Mouse (Mus musculus): Measurements from ENCODE around the gene Dus3l.
A peak's percentile ranks its signal among the peaks of the same experiment; 100 is the strongest.

Gene Dus3l

DNA sequence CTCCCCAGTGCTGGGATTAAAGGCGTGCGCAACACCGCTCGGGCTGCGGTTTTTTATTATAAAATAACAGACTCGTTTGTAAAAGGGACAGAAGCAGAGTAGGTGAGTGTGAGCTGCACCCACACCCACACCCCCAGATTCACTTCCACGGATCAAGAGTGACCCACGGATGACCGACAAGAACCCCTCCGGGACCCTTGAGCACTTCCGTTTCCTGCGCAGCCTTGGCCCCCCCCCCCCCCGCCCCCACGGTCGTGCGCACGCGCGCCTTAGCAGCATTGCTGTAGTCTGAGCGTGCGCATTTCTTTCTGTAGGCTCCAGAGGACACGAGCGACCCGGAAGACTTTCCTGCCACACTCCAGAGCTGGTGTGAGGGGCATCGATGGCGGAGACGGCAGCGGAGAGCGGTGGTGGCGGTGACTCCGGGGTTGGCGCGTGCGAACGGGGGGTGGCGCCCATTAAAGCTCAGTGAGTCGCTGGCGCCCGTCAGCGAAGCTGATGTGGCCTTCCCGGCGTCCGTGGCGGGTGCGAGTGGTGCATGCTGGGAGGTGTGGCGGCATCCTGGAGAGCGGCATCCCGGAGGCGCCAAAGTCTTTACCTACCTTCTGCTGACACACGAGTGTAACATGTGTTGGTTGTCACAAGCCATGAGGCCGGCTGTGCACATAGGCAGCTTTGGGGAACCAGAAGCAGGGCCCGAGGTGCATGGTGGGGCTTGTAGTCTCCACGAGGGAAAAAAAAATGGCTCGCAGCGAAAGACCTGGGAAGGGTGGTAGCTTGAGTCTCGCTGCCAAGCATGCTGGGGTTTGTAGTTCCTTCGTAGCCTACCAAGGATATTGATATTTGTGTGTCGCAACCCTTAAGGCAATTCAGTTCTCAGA is at the start of gene Dus3l:
Gene Dus3l (plus strand): TSS at position 284 of the 881 bp plus-strand sequence.
- peak; percentile 80 for DNase-seq (ENCODE audit: low spot score)

DNA sequence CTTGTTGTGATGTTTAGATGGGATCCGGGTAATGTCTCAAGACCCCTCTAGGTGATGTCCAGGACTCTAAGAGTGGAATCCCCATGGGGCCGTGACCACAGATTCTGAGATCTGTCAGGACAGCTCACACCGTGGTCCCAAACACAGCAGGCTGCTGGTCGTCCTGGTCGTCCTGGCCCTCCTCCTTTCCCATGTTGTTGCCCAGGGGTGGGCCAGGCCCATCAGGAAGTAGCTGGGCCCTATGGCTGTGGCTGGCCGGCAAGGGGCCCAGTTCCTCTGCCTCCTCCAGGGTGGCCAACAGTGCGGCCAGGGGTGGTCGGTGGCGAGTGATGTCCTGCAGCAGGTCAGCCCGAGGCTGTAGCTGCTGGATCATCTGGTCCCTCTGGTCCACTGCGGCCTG is 49.2 kb upstream of the Dus3l start:
- DNase-seq (ENCODE audit: low spot score), result no peak

DNA sequence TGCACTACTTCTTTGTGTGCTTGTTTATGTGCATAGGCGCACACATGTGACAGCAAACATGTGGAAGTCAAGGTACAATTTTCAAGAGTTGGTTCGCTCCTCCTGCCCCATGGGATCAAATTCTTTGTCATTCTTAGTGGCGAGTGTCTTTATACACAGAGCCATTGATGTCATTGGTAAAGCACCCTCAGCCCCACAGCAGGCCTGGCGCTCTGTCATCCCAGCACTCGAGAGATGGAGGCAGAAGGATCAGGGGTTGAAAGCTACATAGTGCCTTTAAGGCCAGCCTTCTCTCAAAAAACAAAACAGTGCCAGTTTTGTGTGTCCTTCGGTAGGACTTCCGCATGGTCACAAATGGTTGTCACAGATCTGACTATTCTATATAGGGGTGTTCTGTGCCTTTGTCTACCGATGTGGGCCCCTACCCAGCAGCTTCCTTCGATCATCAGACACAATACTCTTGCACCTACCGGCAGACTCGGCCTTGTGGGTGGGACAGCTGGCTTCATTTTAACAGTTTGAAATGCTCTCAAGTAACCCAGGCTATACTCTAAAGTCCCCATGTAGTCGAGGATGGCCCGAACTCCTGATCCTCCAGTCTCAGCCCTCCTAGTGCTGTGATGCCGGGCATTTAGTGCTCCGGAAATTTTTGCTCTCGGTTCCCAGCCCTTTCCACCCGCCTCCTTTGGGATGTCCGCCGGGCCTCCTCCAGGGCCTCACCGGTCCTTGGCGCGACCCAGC is 48.5 kb upstream of the Dus3l start:
- no peak for DNase-seq (ENCODE audit: low spot score)

DNA sequence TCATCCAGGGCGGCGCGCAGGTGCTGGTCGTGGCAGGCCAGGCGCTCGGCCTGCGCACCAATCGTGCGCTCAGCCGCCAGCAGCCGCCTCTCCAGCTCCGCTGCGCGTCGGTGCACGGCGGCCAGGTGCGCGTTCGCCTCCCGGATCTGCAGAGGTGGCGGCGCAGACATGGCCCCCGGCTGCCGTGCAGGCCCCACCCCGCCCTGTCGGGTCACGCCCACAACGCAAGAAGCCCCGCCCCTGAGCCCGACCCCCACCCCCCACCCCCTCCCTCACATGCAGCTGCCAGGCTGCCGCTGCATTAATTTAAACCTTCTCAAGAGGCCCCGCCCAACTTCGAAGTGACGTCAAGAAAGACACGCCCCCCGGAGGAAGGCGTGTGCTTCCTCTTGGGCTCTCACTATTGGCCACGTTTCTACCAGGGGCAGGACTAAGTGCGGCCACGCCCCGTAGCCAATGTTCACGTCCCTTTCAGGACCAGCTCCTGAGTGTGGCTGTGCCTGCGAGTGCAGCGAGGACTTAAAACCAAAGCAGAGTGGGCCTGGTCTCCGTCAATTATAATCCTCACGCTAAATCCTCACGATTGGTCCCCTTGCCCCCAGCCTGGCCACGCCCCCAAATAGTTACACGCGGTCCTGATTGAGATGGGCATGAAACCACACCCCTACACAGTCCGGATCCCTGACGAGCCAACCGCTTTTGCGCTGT is 47.7 kb upstream of the Dus3l start:
- DNase-seq (ENCODE audit: low spot score), result peak; percentile 96

DNA sequence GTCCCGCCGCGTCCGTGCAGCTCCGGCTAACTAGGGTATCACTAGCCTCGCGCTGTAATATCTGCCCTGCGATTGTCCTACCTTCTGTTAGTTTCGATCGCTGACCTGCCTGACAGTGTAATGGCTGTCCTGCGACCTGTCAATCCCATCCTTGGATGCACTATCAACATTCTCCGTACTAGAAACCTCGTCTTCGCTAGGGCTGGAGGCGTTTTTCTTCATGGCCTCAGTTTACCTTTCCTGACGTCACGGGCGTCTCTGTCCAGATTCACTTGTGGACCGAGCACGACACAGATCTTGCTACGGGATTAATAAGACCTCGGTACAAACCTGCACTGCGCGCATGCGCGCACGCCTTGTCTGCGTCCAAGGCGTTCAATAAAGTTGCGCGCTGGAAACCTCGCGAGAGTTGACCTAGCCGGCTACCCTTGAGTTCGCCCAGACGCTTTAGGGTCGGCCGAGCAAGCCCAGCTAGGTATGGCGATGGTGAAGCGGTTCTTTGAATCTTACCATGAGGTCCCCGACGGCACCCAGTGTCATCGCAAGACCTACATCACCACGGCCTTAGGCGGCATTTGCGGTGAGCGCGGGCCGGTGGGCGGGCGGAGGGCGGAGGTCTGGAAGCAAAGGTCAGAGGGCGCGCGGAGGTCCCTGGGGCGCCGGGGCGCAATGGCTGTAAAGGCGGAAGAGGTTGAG is 47.0 kb upstream of the Dus3l start, which contains the start of the genes Ndufa11 and Vmac:
Gene Ndufa11 (plus strand): TSS at position 405 of the 696 bp plus-strand sequence.
Gene Vmac (minus strand): TSS at position 660 of the 696 bp plus-strand sequence.
- peak; percentile 89 for DNase-seq (ENCODE audit: low spot score)

DNA sequence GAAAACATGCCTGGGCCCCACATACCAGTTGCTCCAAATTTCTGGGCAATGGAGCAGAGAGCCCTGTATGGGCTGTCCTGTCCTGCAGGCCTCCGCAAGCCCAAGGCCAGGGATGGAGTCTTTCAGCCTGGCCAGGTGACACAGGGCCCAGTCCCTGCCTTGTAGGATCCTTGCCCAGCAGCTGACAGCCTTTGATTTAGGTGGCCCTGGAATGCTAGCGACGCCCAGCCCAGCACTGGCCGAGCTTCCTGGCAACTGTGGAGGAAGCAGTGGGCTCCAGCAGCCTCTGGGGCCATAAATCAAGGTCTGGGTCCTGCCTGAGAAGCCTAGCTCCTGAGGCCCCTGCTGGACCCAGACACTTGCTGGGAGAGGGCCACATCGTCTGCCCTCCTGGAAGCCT is 42.1 kb upstream of the Dus3l start:
- DNase-seq (ENCODE audit: low spot score), result no peak

DNA sequence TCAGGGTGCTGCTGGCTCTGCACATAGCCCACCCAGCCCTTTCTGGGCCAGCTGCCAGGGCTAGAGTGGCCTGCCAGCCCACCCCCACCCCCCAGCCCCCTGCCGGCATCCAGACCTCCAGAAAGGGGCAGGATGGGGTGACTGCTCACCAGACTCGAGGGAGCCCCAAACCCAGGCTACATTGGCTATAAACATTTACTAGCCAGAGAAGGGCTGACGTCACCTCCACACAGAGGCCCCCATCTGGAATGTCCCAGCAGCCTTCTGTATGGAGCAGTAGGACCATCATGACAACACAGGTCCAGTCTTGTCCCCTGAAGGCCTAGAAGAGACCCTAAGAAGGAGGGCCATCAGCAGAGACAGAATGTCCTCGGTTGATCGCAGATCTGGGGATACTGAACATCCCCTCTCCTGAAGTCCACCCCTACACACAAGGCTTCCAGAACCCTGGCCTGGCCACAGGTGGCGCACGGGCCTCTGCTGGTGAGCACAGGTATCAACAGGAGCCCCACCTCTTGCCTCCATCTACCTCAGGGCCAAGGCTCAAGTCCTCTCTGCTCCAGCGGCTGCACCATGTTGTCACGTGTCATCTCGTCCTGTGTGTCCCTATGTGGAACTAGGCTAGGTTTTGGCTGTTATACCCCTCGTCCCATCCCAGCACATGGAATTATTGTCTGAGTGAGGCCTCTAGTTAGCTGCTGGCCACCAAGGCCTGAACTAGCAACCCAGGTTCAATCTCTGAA is 41.0 kb upstream of the Dus3l start:
- DNase-seq (ENCODE audit: low spot score), result no peak

DNA sequence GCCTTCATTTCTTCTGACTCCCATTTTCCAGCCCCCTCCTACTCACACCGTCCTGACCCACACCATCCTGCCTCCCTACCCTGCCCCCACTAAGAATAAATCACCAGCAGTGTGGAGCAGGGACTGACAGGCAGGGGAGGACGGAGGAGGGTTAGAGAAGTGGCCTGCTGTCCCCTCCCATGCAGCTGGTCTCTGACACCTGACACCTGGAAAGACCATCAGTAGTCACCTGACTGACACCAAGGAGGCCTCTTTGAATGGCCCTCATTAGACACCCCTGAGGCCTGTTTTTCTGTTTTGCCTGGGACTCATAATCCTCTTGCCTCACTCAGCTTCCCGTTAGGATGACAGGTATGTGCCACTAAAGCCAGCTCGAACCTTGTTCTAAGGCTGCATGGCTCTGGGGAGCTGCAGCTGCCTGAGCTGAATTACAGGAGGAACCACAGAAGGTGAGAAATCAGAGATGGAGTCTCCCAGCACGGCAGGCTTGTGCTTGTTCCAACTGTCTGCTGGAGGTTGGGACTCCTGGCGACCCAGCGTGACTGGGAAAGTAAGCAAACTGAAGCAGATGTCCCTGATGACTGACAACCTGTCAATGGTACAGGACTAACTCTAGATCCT is 37.4 kb upstream of the Dus3l start:
- DNase-seq (ENCODE audit: low spot score), result no peak

DNA sequence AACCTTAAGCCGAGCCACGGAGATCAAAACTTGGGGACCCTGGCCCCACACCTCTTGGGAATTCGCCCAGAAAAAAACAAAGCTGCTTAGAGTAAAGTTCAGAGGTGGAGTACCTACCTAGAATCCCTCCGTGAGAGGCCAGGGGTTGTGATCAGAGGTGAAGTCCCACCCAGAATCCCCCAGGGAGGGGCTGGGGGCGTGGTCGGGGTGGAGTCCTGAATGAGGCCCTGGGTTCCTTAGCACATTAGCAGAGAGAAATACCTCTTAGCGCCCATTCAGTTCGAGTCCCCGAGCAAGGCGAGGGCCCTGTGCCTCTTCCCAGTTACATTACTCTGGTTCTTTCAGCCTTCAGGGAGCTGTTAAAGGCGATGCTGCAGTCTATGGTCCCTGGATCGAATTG is 36.9 kb upstream of the Dus3l start:
- no peak for DNase-seq (ENCODE audit: low spot score)

DNA sequence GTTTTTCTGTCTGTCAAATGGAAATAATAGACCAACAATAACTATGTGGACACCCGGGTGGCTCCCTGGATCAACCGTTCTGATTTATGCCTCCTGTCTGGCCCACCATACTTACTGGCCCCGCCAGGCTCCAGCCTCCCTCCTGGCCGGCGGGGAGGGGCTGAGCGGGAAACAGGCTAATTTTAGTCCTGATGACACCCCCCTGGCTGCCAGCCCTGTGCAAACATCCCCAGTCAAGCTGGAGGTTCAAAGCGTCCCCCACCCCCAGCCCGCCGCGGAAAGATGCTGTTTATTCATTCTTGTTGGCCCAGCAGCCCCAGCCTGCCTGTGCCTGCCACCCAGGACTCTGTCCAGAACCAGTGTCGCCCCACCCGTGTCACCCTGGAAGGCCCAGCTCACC is 36.4 kb upstream of the Dus3l start:
- no peak for DNase-seq (ENCODE audit: low spot score)

DNA sequence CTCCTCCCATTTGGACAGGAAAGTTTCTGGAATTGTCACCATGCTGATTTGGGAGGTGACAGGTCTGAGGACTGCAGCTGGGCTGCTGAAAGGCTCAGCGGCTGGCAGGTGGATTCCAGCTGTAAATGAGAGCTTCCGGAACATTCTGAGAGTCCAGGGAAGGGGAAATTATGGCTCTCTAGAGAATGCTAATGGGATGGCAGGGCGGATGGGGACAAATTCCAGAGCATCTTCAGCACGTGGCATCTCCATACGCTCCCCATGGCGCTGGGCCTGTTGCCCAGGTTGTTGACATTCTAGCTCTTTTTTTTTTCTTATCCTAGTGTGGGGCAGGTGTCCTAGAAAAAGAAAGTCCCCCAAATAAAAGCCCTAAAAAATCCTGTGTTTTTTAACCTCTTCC is 35.4 kb upstream of the Dus3l start:
- no peak for DNase-seq (ENCODE audit: low spot score)

DNA sequence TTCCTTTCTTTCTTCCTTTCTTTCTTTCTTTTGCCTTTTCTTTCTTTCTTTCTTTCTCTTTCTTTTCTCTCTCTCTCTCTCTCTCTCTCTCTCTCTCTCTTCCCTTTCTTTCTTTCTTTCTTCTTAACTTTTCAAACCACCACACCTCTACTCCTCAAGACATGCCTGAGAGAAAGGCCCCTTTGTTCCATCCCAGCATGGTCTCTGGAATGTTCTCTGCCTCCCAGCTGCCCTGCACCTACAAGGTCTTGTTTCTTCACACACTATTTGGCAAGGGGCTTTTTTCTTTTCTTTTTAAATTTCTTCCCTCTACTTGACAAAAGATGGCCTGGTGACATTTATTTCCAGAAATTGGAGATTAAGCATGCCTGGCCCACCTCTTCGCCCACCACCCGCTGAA is 34.9 kb upstream of the Dus3l start:
- no peak for DNase-seq (ENCODE audit: low spot score)

DNA sequence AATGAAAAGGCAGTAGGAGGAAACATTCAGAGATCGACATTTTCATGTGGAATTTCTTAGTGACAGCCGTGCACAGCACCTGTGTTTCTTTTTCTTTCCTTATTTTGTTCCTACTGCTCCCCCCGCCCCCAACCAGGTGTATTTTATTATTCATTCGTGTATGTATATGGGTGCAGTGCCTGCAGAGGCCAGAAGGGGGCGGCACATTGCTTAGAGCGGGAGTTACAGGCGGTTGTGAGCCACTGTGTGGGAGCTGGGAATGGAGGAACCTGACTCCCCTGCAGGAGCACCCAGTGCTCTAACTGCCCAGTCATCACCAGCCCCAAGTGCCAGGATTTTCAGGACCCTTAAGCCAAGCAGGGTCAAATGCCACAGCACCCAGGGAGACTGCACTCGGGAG is 28.0 kb upstream of the Dus3l start:
- no peak for DNase-seq (ENCODE audit: low spot score)

DNA sequence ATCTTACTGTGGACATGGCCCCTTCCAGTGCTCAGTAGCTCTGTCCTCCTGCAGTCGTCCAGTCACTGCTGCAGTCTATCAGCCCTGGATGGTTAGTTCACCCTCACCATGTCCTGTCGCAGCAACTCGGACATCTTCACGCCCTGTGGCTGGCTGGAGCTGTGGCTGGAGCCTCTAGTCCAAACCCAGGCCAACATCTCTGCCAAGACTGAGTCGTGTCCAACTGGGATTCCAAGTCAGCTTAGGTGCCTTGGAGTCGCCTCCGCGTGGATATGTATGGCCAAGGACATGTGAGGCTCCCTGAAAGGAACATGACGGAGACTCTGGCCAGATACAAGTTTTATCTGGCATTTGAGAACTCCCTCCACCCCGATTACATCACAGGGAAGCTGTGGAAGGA is 26.3 kb upstream of the Dus3l start:
- no peak for DNase-seq (ENCODE audit: low spot score)

DNA sequence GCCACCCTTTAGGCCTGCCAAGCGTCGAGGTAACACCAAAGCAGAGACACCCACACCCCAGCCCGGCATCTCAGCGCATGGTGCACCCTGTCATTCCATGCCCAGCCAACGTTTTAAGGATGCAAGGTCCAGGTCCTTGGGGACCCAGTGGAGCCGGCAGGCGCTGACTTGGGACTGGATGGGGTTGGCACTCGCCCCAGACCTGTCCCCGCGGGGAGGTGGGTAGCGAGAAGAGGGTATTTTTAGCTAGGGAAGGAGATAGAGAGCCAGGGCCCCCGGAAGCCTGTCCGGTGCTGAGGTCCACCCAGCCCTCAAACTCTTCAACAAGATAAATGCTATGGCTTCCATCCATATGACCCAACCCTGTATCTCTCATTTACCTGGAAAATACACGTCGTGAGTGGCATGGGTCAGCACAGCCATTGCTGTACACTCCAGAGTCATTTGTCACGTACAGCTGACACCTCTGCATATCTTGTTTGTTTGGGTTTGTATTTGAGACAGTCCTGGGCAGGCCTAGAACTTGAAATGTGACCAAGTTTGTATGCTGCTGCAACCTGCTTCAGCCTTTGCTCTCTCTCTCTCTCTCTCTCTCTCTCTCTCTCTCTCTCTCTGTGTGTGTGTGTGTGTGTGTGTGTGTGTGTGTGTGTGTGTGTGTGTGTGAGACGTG is 24.3 kb upstream of the Dus3l start:
- DNase-seq (ENCODE audit: low spot score), result no peak

DNA sequence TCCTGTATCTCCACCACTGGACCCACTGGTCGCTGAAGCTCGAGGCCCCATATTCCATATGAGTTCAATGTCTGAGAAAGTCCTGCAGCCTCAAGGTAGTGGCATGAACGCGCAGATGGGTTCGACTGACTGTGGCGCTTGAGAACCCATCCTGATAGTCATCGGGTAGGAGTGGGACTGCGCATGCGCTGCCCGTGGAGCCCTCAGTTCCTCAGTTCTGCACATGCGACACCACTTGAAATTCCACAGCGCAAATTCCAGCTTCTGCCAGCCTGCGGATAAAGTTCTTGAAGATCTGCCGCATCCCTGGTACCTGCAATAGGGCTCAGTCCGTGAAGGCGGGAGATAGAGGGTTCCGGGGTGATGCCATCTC is 23.8 kb upstream of the Dus3l start:
- DNase-seq (ENCODE audit: low spot score), result no peak

DNA sequence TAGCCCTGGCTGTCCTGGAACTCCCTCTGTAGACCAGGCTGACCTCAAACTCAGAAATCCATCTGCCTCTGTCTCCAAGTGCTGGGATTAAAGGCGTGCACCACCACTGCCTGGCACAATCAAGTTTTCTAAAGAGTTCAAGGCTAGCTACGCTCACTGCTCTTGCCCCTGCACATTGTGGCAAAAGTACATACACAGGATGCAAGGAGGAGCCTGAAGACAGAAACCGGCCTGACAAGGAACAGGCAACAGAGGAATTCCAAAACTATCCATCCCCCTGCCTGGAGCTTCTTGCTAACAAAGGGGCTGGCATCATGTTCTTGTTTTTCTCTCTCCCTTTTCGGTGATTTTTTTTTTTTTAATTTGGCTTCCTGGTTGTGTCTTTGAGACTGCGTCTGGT is 20.4 kb upstream of the Dus3l start:
- no peak for DNase-seq (ENCODE audit: low spot score)

DNA sequence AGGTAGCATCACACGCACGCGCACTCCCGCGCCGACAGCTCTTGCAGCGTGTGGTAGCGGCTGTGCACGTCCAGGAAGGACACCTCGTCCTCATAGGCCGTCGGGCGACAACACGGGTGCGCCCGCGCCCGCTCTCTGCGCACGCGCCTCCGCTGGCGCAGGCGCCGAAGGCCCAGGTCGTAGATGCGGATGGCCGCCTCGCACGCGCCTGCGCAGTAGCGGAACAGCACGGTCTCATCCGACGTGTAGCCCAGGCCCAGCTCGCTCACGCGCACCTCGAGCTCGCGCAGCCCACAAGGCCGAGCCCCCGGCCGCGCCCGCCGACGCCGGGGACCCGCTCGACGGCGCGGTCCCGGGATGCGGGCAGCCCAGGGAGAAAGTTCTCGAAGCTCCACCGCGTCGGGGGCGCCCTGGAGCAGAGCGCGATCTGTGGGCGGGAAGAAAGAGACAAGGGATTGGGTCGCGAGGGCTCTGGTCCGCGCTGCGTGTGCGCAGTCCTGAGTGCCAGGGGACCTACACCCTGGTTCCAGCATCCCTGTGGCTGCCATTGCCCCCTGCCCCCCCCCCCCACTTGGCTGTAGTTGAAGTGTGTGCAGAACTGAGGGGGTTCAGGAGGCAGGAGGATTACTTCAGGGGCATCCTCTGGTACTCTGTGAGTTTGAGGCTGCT is 13.0 kb upstream of the Dus3l start:
- no peak for DNase-seq (ENCODE audit: low spot score)

DNA sequence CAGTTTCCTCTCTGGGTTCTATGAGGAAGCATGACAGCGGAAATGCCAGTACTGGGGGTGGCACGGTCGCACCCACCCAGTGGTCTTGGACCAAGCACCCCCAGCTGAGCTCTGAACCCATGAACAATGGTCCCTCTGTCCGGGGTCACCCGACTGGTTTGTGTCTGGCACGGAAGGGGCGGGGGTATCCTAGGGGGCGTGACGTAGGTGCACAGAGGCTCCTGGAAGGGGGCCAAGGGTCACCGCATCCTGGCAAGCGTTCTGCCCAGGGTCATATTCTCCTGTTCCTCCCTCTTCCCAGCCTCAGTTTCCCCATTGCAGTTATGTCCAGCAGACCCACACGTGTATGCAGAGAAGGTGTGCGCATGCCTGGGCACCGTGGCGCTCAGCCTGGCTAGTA is 11.1 kb upstream of the Dus3l start:
- DNase-seq (ENCODE audit: low spot score), result no peak

Data from ovary, adult 18-20 months (tissue).